Mouse (Mus musculus): ENCODE measurements around the gene Gm10392. TPM values are rescaled to one million over a fixed set of nuclear protein-coding genes. Genes with fewer than 3 reads are reported as not detected.

Gene Gm10392
- total RNA-seq, 1 experiment: not detected

- in situ Hi-C loops (cut with MboI; ENCODE audit: low sequenced_read_pairs in 2 of 2, unreplicated experiment in 2 of 2): no loop called here
- H3K9ac ChIP-seq (ENCODE audit: insufficient read depth, low read depth, low read length, poor library complexity, severe bottlenecking): peak within 1 kb of the TSS; percentile 86
- DNase-seq (ENCODE audit: low read depth, low spot score): no peak
- no peaks in the 10 kb centered on the region for H3K9me3 ChIP-seq (ENCODE audit: control insufficient read depth, insufficient read depth, low read depth, low read length)
- H3K4me3 ChIP-seq (ENCODE audit: insufficient read depth in 1 of 2, low read depth in 1 of 2, low read length in 2 of 2, poor library complexity in 1 of 2, severe bottlenecking in 1 of 2): peak within 1 kb of the TSS; percentile 94 to 98
- peaks cover 18 to 32% of the 10 kb centered on the region in 2 experiments for H3K4me1 ChIP-seq (ENCODE audit: control insufficient read depth in 2 of 2, insufficient read depth in 2 of 2, low read length in 2 of 2, poor library complexity in 1 of 2)
- H3K36me3 ChIP-seq (ENCODE audit: control insufficient read depth, insufficient read depth, low read length, poor library complexity, severe bottlenecking): no peaks in the 10 kb centered on the region
- TF ChIP-seq ZNF384 (IDR thresholded peaks at IDR 0.05; ENCODE audit: low read depth, low read length): no peak
- no peak for TF ChIP-seq MAFK (IDR thresholded peaks at IDR 0.05; ENCODE audit: insufficient read depth, low read depth, low read length)
- TF ChIP-seq ZC3H11A (IDR thresholded peaks at IDR 0.05; ENCODE audit: borderline replicate concordance, low read depth, low read length): no peak
- no peak for TF ChIP-seq CHD2 (IDR thresholded peaks at IDR 0.05; ENCODE audit: low read depth, low read length)
- TF ChIP-seq HCFC1 (IDR thresholded peaks at IDR 0.05; ENCODE audit: borderline replicate concordance, insufficient read depth, low read length): no peak
- peak within 1 kb of the TSS; percentile 57; the same call in 1 of the 2 replicates for H3K27ac ChIP-seq (ENCODE audit: insufficient read depth, low read depth, low read length, poor library complexity, severe bottlenecking)
Measured at GRCm38 (mm10) chr11:77493512-77494343, 25.3 kb downstream of the Gm10392 start, which contains the start of gene Git1. TSS of gene Git1 (plus strand) at chr11:77493562.

GRCm38 (mm10) chr11:77492911-77493332, 26.1 kb downstream of the Gm10392 start:
- no peak for TF ChIP-seq MAFK (IDR thresholded peaks at IDR 0.05; ENCODE audit: insufficient read depth, low read depth, low read length)
- TF ChIP-seq CHD2 (IDR thresholded peaks at IDR 0.05; ENCODE audit: low read depth, low read length): no peak
- 0 out of 2 replicates have a peak, but pooled peaks have one; percentile 33 for TF ChIP-seq HCFC1 (IDR thresholded peaks at IDR 0.05; ENCODE audit: borderline replicate concordance, insufficient read depth, low read length)
- no peak for TF ChIP-seq ZNF384 (IDR thresholded peaks at IDR 0.05; ENCODE audit: low read depth, low read length)
- no peak for TF ChIP-seq ZC3H11A (IDR thresholded peaks at IDR 0.05; ENCODE audit: borderline replicate concordance, low read depth, low read length)
- H3K36me3 ChIP-seq (ENCODE audit: control insufficient read depth, insufficient read depth, low read length, poor library complexity, severe bottlenecking): no peaks in the 10 kb centered on the region
- no peak overlapping the region; the same call in 1 of the 2 replicates for H3K27ac ChIP-seq (ENCODE audit: insufficient read depth, low read depth, low read length, poor library complexity, severe bottlenecking)
- H3K4me3 ChIP-seq (ENCODE audit: insufficient read depth in 1 of 2, low read depth in 1 of 2, low read length in 2 of 2, poor library complexity in 1 of 2, severe bottlenecking in 1 of 2): peak overlapping the region; percentile 94 to 98
- no peaks in the 10 kb centered on the region for H3K9me3 ChIP-seq (ENCODE audit: control insufficient read depth, insufficient read depth, low read depth, low read length)
- peak; percentile 78 for DNase-seq (ENCODE audit: low read depth, low spot score)
- H3K9ac ChIP-seq (ENCODE audit: insufficient read depth, low read depth, low read length, poor library complexity, severe bottlenecking): peak overlapping the region; percentile 62
- H3K4me1 ChIP-seq (ENCODE audit: control insufficient read depth in 2 of 2, insufficient read depth in 2 of 2, low read length in 2 of 2, poor library complexity in 1 of 2): peaks cover 15 to 27% of the 10 kb centered on the region in 2 experiments
- in situ Hi-C loops (cut with MboI; ENCODE audit: low sequenced_read_pairs in 2 of 2, unreplicated experiment in 2 of 2): no loop called here

GRCm38 (mm10) chr11:77492311-77492871, 26.6 kb downstream of the Gm10392 start:
- H3K9me3 ChIP-seq (ENCODE audit: control insufficient read depth, insufficient read depth, low read depth, low read length): no peaks in the 10 kb centered on the region
- no peak for DNase-seq (ENCODE audit: low read depth, low spot score)
- peak overlapping the region; percentile 62; the same call in 1 of the 2 replicates for H3K9ac ChIP-seq (ENCODE audit: insufficient read depth, low read depth, low read length, poor library complexity, severe bottlenecking)
- peak overlapping the region; percentile 94 to 98 for H3K4me3 ChIP-seq (ENCODE audit: insufficient read depth in 1 of 2, low read depth in 1 of 2, low read length in 2 of 2, poor library complexity in 1 of 2, severe bottlenecking in 1 of 2)
- no peak overlapping the region for H3K27ac ChIP-seq (ENCODE audit: insufficient read depth, low read depth, low read length, poor library complexity, severe bottlenecking)
- in situ Hi-C loops (cut with MboI; ENCODE audit: low sequenced_read_pairs in 2 of 2, unreplicated experiment in 2 of 2): no loop called here
- TF ChIP-seq ZNF384 (IDR thresholded peaks at IDR 0.05; ENCODE audit: low read depth, low read length) (no peak), CHD2 (IDR thresholded peaks at IDR 0.05; ENCODE audit: low read depth, low read length) (no peak), HCFC1 (IDR thresholded peaks at IDR 0.05; ENCODE audit: borderline replicate concordance, insufficient read depth, low read length) (no peak), MAFK (IDR thresholded peaks at IDR 0.05; ENCODE audit: insufficient read depth, low read depth, low read length) (no peak), ZC3H11A (IDR thresholded peaks at IDR 0.05; ENCODE audit: borderline replicate concordance, low read depth, low read length) (no peak)
- peaks cover 15 to 27% of the 10 kb centered on the region in 2 experiments for H3K4me1 ChIP-seq (ENCODE audit: control insufficient read depth in 2 of 2, insufficient read depth in 2 of 2, low read length in 2 of 2, poor library complexity in 1 of 2)
- no peaks in the 10 kb centered on the region for H3K36me3 ChIP-seq (ENCODE audit: control insufficient read depth, insufficient read depth, low read length, poor library complexity, severe bottlenecking)

GRCm38 (mm10) chr11:77491502-77492291, 27.3 kb downstream of the Gm10392 start:
- no peak overlapping the region for H3K27ac ChIP-seq (ENCODE audit: insufficient read depth, low read depth, low read length, poor library complexity, severe bottlenecking)
- TF ChIP-seq CHD2 (IDR thresholded peaks at IDR 0.05; ENCODE audit: low read depth, low read length) (no peak), ZC3H11A (IDR thresholded peaks at IDR 0.05; ENCODE audit: borderline replicate concordance, low read depth, low read length) (no peak), HCFC1 (IDR thresholded peaks at IDR 0.05; ENCODE audit: borderline replicate concordance, insufficient read depth, low read length) (no peak), ZNF384 (IDR thresholded peaks at IDR 0.05; ENCODE audit: low read depth, low read length) (no peak), MAFK (IDR thresholded peaks at IDR 0.05; ENCODE audit: insufficient read depth, low read depth, low read length) (no peak)
- in situ Hi-C loops (cut with MboI; ENCODE audit: low sequenced_read_pairs in 2 of 2, unreplicated experiment in 2 of 2): no loop called here
- peak overlapping the region; percentile 70 to 94 for H3K4me3 ChIP-seq (ENCODE audit: insufficient read depth in 1 of 2, low read depth in 1 of 2, low read length in 2 of 2, poor library complexity in 1 of 2, severe bottlenecking in 1 of 2)
- no peaks in the 10 kb centered on the region for H3K9me3 ChIP-seq (ENCODE audit: control insufficient read depth, insufficient read depth, low read depth, low read length)
- H3K9ac ChIP-seq (ENCODE audit: insufficient read depth, low read depth, low read length, poor library complexity, severe bottlenecking): peak overlapping the region; percentile 45
- no peak for DNase-seq (ENCODE audit: low read depth, low spot score)
- no peaks in the 10 kb centered on the region for H3K36me3 ChIP-seq (ENCODE audit: control insufficient read depth, insufficient read depth, low read length, poor library complexity, severe bottlenecking)
- H3K4me1 ChIP-seq (ENCODE audit: control insufficient read depth in 2 of 2, insufficient read depth in 2 of 2, low read length in 2 of 2, poor library complexity in 1 of 2): peaks cover 13 to 25% of the 10 kb centered on the region in 2 experiments

Data from ES-E14 (cell line).